Comparison of ENCODE assay signal across 18 mouse cellular contexts in the genomic region with DNA sequence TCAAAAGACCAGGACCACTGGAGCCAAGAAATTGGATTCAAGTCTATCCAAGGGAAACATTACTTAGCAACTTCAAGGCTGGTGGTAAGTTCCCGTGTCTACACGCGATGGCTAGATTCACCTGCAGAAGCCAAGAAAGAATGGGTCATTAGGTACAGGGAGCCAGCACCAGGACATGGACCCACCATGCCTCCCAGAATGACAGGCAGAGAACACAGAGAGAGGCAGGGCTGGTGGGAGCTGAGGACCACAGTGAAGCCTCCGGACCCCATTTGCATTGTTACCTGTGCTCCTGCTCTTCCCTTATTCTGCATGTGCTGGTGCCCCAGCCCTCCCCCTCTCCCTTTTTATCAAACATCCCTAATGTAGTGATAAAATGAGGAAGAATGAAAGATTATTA. TPM values are rescaled to one million over a fixed set of nuclear protein-coding genes. Genes with fewer than 3 reads are reported as not detected.
"Had no signal": no experiment of that assay in that cellular context is flagged by ENCODE, and none has a peak within 500 bp of the region (broad histone marks: within the 10 kb centered on the region; RNA-seq: fewer than 3 reads in every experiment).

No protein-coding gene starts in this region.

- H3K9me3 ChIP-seq: midbrain, embryonic 10.5 days; midbrain, embryonic 12.5 days; neural tube, embryonic 13.5 days; neural tube, embryonic 15.5 days had no signal

- H3K4me3 ChIP-seq: midbrain, embryonic 10.5 days; midbrain, embryonic 12.5 days; myocyte; neural tube, embryonic 13.5 days; neural tube, embryonic 15.5 days had no signal

- H3K4me2 ChIP-seq: lung, embryonic 14.5 days; midbrain, embryonic 12.5 days; neural tube, embryonic 13.5 days; neural tube, embryonic 15.5 days had no signal

- H3K36me3 ChIP-seq: midbrain, embryonic 10.5 days; midbrain, embryonic 12.5 days; neural tube, embryonic 13.5 days; neural tube, embryonic 15.5 days had no signal

- H3K9ac ChIP-seq: lung, embryonic 14.5 days; midbrain, embryonic 12.5 days; neural tube, embryonic 13.5 days; neural tube, embryonic 15.5 days had no signal

- DNase-seq: lung, adult 18-20 months; lung, embryonic 14.5 days; lung, postnatal 10 days; lung, postnatal 4 days; right cerebral cortex, adult 18-20 months; right cerebral cortex, postnatal 25 days; right cerebral cortex, postnatal 4 days; spleen, adult 18-20 months; thymus, adult 18-20 months; thymus, postnatal 14 days; thymus, postnatal 4 days had no signal

- ATAC-seq: midbrain, embryonic 16.5 days had no signal

- H3K27ac ChIP-seq: midbrain, embryonic 10.5 days; midbrain, embryonic 12.5 days; neural tube, embryonic 15.5 days had no signal

- H3K27me3 ChIP-seq: midbrain, embryonic 12.5 days; neural tube, embryonic 13.5 days; neural tube, embryonic 15.5 days had no signal

RNA-seq across cellular contexts. Expression of a gene that starts 39.4 kb away (rescaled TPM):
- total RNA-seq: megakaryocyte-erythroid progenitor cell, adult 5-6 weeks had no signal
- polyA plus RNA-seq: myocyte had no signal
